Mouse (Mus musculus): ENCODE measurements around the gene Zfyve21. TPM values are rescaled to one million over a fixed set of nuclear protein-coding genes. Genes with fewer than 3 reads are reported as not detected.

Gene Zfyve21
- total RNA-seq (2014; rRNA removed) (43.4 and 44.3 TPM in 2 replicates), polyA plus RNA-seq (2015; fragmentation: Nextera tagmentation; extraction: Ambion mirVana) (44.8 and 48.3 TPM in 2 replicates)

- Histone ChIP-seq H3K27ac (peak within 1 kb of the TSS; percentile 88), H3K36me3 (ENCODE audit: insufficient read depth, low read length) (no peaks in the 10 kb centered on the region), H3K9me3 (ENCODE audit: low read length) (no peaks in the 10 kb centered on the region), H3K9ac (replicated peaks; ENCODE audit: low read length) (peak within 1 kb of the TSS; percentile 75), H3K4me2 (ENCODE audit: low read depth, low read length) (peak within 1 kb of the TSS; percentile 84), H3K4me1 (ENCODE audit: insufficient read depth, low read length) (peaks cover 17% of the 10 kb centered on the region), H3K4me3 (ENCODE audit: low read length) (peak within 1 kb of the TSS; percentile 90), H3K27me3 (ENCODE audit: insufficient read depth, low read length) (no peaks in the 10 kb centered on the region)
- ATAC-seq (peak; percentile 99), DNase-seq (ENCODE audit: low spot score) (peak; percentile 100)
- TF ChIP-seq CTCF (IDR thresholded peaks at IDR 0.05; ENCODE audit: low read depth) = no peak
- 1% methylated on average over 85 of the region's 87 CpGs for WGBS
Measured at GRCm38 (mm10) chr12:111813766-111814617, at the start of gene Zfyve21, which contains the start of gene Xrcc3. Zfyve21 (plus strand) TSS chr12:111814170. Xrcc3 (minus strand) TSS chr12:111813873.

GRCm38 (mm10) chr12:111766313-111767236, 47.4 kb upstream of the Zfyve21 start:
- Histone ChIP-seq H3K9me3 (ENCODE audit: low read length) (no peaks in the 10 kb centered on the region), H3K27me3 (ENCODE audit: insufficient read depth, low read length) (no peaks in the 10 kb centered on the region), H3K27ac (peak overlapping the region; percentile 50; the same call in 1 of the 2 replicates), H3K9ac (replicated peaks; ENCODE audit: low read length) (no peak overlapping the region), H3K4me2 (ENCODE audit: low read depth, low read length) (peak overlapping the region; percentile 30), H3K4me1 (ENCODE audit: insufficient read depth, low read length) (peaks cover 26% of the 10 kb centered on the region; the same call in 1 of the 2 replicates), H3K36me3 (ENCODE audit: insufficient read depth, low read length) (no peaks in the 10 kb centered on the region), H3K4me3 (ENCODE audit: low read length) (no peak overlapping the region)
- peak; percentile 9 for DNase-seq (ENCODE audit: low spot score)
- ATAC-seq = peak; percentile 37; the same call in 1 of the 2 replicates
- no peak for TF ChIP-seq CTCF (IDR thresholded peaks at IDR 0.05; ENCODE audit: low read depth)
- 16% methylated on average over 16 of the region's 16 CpGs for WGBS

- H3K4me1 ChIP-seq (ENCODE audit: insufficient read depth, low read length) = peaks cover 21% of the 10 kb centered on the region; the same call in 1 of the 2 replicates
- no peak for ATAC-seq
- H3K27me3 ChIP-seq (ENCODE audit: insufficient read depth, low read length) = no peaks in the 10 kb centered on the region
- no peak overlapping the region for H3K27ac ChIP-seq
- no peak overlapping the region for H3K4me3 ChIP-seq (ENCODE audit: low read length)
- no peak overlapping the region for H3K4me2 ChIP-seq (ENCODE audit: low read depth, low read length)
- no peak overlapping the region for H3K9ac ChIP-seq (replicated peaks; ENCODE audit: low read length)
- TF ChIP-seq CTCF (IDR thresholded peaks at IDR 0.05; ENCODE audit: low read depth) = no peak
- WGBS = 85% methylated on average over 10 of the region's 10 CpGs
- H3K36me3 ChIP-seq (ENCODE audit: insufficient read depth, low read length) = peaks cover 9% of the 10 kb centered on the region; the same call in 1 of the 2 replicates
- no peak for DNase-seq (ENCODE audit: low spot score)
- H3K9me3 ChIP-seq (ENCODE audit: low read length) = no peaks in the 10 kb centered on the region
Measured at GRCm38 (mm10) chr12:111768322-111768928, 45.5 kb upstream of the Zfyve21 start.

GRCm38 (mm10) chr12:111769306-111769705, 44.7 kb upstream of the Zfyve21 start:
- peak; percentile 82 for DNase-seq (ENCODE audit: low spot score)
- Histone ChIP-seq H3K9me3 (ENCODE audit: low read length) (no peaks in the 10 kb centered on the region), H3K9ac (replicated peaks; ENCODE audit: low read length) (no peak overlapping the region), H3K36me3 (ENCODE audit: insufficient read depth, low read length) (peaks cover 18% of the 10 kb centered on the region; the same call in 1 of the 2 replicates), H3K4me3 (ENCODE audit: low read length) (no peak overlapping the region), H3K27ac (peak overlapping the region; percentile 65), H3K4me1 (ENCODE audit: insufficient read depth, low read length) (peaks cover 21% of the 10 kb centered on the region; the same call in 1 of the 2 replicates), H3K27me3 (ENCODE audit: insufficient read depth, low read length) (no peaks in the 10 kb centered on the region), H3K4me2 (ENCODE audit: low read depth, low read length) (no peak overlapping the region)
- 25% methylated on average over 10 of the region's 10 CpGs for WGBS
- TF ChIP-seq CTCF (IDR thresholded peaks at IDR 0.05; ENCODE audit: low read depth) = peak; percentile 53
- ATAC-seq = peak; percentile 31; the same call in 1 of the 2 replicates

- ATAC-seq = no peak
- H3K9me3 ChIP-seq (ENCODE audit: low read length) = no peaks in the 10 kb centered on the region
- H3K4me1 ChIP-seq (ENCODE audit: insufficient read depth, low read length) = peaks cover 21% of the 10 kb centered on the region; the same call in 1 of the 2 replicates
- TF ChIP-seq CTCF (IDR thresholded peaks at IDR 0.05; ENCODE audit: low read depth) = no peak
- no peak overlapping the region for H3K4me2 ChIP-seq (ENCODE audit: low read depth, low read length)
- H3K9ac ChIP-seq (replicated peaks; ENCODE audit: low read length) = no peak overlapping the region
- H3K27me3 ChIP-seq (ENCODE audit: insufficient read depth, low read length) = no peaks in the 10 kb centered on the region
- H3K4me3 ChIP-seq (ENCODE audit: low read length) = no peak overlapping the region
- peaks cover 25% of the 10 kb centered on the region for H3K36me3 ChIP-seq (ENCODE audit: insufficient read depth, low read length)
- peak overlapping the region; percentile 65 for H3K27ac ChIP-seq
- DNase-seq (ENCODE audit: low spot score) = peak; percentile 11
- WGBS = 42% methylated on average over 9 of the region's 9 CpGs
Measured at GRCm38 (mm10) chr12:111769816-111770577, 44.0 kb upstream of the Zfyve21 start.
